Mouse (Mus musculus): ENCODE results near the gene Slc12a8. TPM values are rescaled to one million over a fixed set of nuclear protein-coding genes. Genes with fewer than 3 reads are reported as not detected.

The Slc12a8 gene
- polyA plus RNA-seq, 1 experiment from 2014 or later: 0.14 TPM

DNA sequence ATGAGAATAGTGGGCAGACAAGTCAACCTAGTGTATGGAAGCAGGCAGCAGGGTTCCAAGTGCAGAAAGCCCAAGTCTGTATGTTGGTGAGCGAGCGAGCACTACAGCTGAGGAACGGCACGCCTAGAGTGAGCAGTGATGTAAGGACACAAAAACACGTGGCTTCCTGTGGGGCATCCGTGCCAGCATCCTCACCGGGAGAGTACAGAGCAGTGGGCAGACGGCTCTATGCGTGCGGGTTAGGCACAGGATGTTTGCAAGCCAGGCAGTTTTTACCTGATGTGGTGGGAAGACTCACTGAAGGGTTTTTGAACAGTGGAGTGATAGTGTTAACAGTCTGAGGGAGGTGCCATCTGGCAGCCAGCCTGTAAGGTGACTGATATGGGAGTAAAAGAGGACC lies 190.9 kb downstream of the Slc12a8 start:
- Histone ChIP-seq H3K4me3 (ENCODE audit: low read depth, low read length) (no peak overlapping the region), H3K27ac (ENCODE audit: low read length) (no peak overlapping the region), H3K9me3 (replicated peaks; ENCODE audit: control insufficient read depth, low read length) (no peaks in the 10 kb centered on the region), H3K4me1 (ENCODE audit: control insufficient read depth, low read depth, low read length) (no peaks in the 10 kb centered on the region; the same call in 1 of the 2 replicates), H3K36me3 (ENCODE audit: control insufficient read depth, insufficient read depth) (peaks cover 2% of the 10 kb centered on the region; the same call in 1 of the 2 replicates), H3K27me3 (ENCODE audit: control insufficient read depth, insufficient read depth, low read depth, low read length) (no peaks in the 10 kb centered on the region), H3K4me2 (ENCODE audit: low read depth, low read length) (no peak overlapping the region), H3K9ac (ENCODE audit: low read depth, low read length) (no peak overlapping the region)
- 72% methylated on average over 10 of the region's 10 CpGs for WGBS (ENCODE audit: insufficient replicate concordance)
- no peak for ATAC-seq (ENCODE audit: low read depth)

- H3K9ac ChIP-seq (ENCODE audit: low read depth, low read length): no peak overlapping the region
- no peak for ATAC-seq (ENCODE audit: low read depth)
- H3K4me1 ChIP-seq (ENCODE audit: control insufficient read depth, low read depth, low read length): no peaks in the 10 kb centered on the region; the same call in 1 of the 2 replicates
- H3K4me3 ChIP-seq (ENCODE audit: low read depth, low read length): no peak overlapping the region
- no peak overlapping the region for H3K27ac ChIP-seq (ENCODE audit: low read length)
- 80% methylated on average over 12 of the region's 12 CpGs for WGBS (ENCODE audit: insufficient replicate concordance)
- H3K9me3 ChIP-seq (replicated peaks; ENCODE audit: control insufficient read depth, low read length): no peaks in the 10 kb centered on the region
- H3K27me3 ChIP-seq (ENCODE audit: control insufficient read depth, insufficient read depth, low read depth, low read length): no peaks in the 10 kb centered on the region
- H3K4me2 ChIP-seq (ENCODE audit: low read depth, low read length): no peak overlapping the region
- H3K36me3 ChIP-seq (ENCODE audit: control insufficient read depth, insufficient read depth): peaks cover 2% of the 10 kb centered on the region; the same call in 1 of the 2 replicates
These were observed 191.7 kb downstream of the Slc12a8 start for GRCm38 (mm10) chr16:33708585-33709397.

Other genes with a start within 250 kb of the Slc12a8 start
- gene Zfp148, start 136.5 kb upstream of the Slc12a8 start, polyA plus RNA-seq (2015; fragmentation: Nextera tagmentation; extraction: Ambion mirVana): 11.4 and 12.5 TPM in 2 replicates
- gene Heg1, start 167.0 kb downstream of the Slc12a8 start, polyA plus RNA-seq (2015; fragmentation: Nextera tagmentation; extraction: Ambion mirVana): 3.5 and 4.6 TPM in 2 replicates

All from liver, embryonic 16.5 days (tissue).